Mouse (Mus musculus) small intestine, adult 2 months (tissue): Measurements from ENCODE around the gene Wdr13. TPM values are rescaled to one million over a fixed set of nuclear protein-coding genes. Genes with fewer than 3 reads are reported as not detected.
A peak's percentile ranks its signal among the peaks of the same experiment; 100 is the strongest.

ENCODE experiments used
- H3K27ac ChIP-seq: fragments of 200-500 bp; 2 replicates; pipeline ENCODE4 v1.5.1; 2012; ENCODE audit warnings: low read depth, low read length, control low read depth, inconsistent platforms; ENCODE audit not compliant: insufficient read depth
- H3K27me3 ChIP-seq: fragments of 200-500 bp; 2 replicates; pipeline ENCODE4 v1.6.1; 2012; ENCODE audit warnings: mild to moderate bottlenecking, moderate library complexity, low read length, inconsistent platforms; ENCODE audit not compliant: control insufficient read depth, insufficient read depth
- H3K36me3 ChIP-seq: fragments of 200-500 bp; 2 replicates; pipeline ENCODE4 v1.6.1; 2012; ENCODE audit warnings: mild to moderate bottlenecking, low read length, control low read depth, inconsistent platforms; ENCODE audit not compliant: control insufficient read depth, insufficient read depth
- H3K4me1 ChIP-seq: fragments of 200-500 bp; 2 replicates; pipeline ENCODE4 v1.6.1; 2012; ENCODE audit warnings: low read length, inconsistent platforms, mixed read lengths; ENCODE audit not compliant: control insufficient read depth, insufficient read depth, insufficient read length
- H3K4me3 ChIP-seq: fragments of 200-500 bp; 2 replicates; pipeline ENCODE4 v1.5.1; 2012; ENCODE audit warnings: low read depth, mild to moderate bottlenecking, control low read depth, inconsistent platforms, low read length, moderate library complexity
- CTCF ChIP-seq: fragments of 200-500 bp; IDR thresholded peaks from 2 replicates; pipeline ENCODE4 v1.5.1; 2012; ENCODE audit warnings: low read depth, mild to moderate bottlenecking, control low read depth, inconsistent platforms, low read length, moderate library complexity, mixed read lengths; ENCODE audit not compliant: insufficient replicate concordance, insufficient read length; ENCODE audit errors: extremely low read depth
- POLR2A ChIP-seq: fragments of 200-500 bp; IDR thresholded peaks from 2 replicates; pipeline ENCODE4 v1.6.1; 2012; ENCODE audit warnings: low read depth, mild to moderate bottlenecking, control low read depth, inconsistent platforms, low read length, moderate library complexity
- WGBS: fragments of 180-500 bp; shearing (Covaris S2); methylation state at CpG from one replicate; pipeline ENCODE4 v1.1.7; 2018; 5-methylcytosine and 5-hydroxymethylcytosine counted together
- polyA plus RNA-seq: library from polyadenylated mRNA; depleted of rRNA; stranded (reverse); fragments of >200 nt; gene quantifications from 2 replicates; pipeline ENCODE4 v1.2.3, GENCODE M21; 2012; rRNA removed

Wdr13 gene
- polyA plus RNA-seq, 1 experiment: 93.0 TPM

DNA sequence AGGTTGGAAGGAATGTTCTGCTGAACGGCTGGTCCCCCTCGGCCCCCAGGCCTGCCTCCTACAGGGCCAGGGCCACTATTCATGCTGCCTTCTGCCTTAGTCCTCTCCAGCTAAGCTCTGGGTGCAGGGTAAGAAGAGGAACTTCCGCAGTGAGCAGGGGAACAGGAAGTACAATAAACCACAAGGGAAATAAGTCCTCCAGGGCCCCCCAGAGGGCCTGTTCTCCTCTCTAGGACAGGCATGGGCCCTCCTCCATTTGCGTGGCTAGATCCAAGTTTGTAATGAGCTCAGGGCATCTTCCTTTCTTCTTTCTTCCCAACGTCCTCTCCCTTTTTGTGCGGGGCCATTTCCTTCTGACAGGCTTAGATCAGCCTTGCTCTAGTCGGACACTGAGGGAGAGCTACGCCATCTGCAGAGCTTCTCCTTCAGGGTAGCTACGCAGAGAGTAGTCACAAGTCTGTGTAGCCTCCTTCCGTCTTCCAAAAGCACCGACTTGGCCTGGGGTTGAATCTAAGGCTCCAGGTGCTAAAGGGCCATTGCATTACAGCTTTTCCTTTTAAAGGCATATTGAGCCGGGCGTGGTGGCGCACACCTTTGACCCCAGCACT lies 42.2 kb downstream of the Wdr13 start, which contains the start of gene Was:
Gene Was, minus strand, starts transcription at position 153 of the 608 bp plus-strand sequence.
- Histone ChIP-seq H3K27ac (peak within 1 kb of the TSS; percentile 65; the same call in 1 of the 2 replicates), H3K36me3 (no peaks in the 10 kb centered on the region), H3K27me3 (no peaks in the 10 kb centered on the region), H3K4me1 (no peaks in the 10 kb centered on the region), H3K4me3 (peak within 1 kb of the TSS; percentile 64)
- TF ChIP-seq CTCF: no peak
- no peak for TF ChIP-seq POLR2A
- WGBS: 81% methylated on average over 14 of the region's 14 CpGs

- 77% methylated on average over 3 of the region's 3 CpGs for WGBS
- no peak for TF ChIP-seq CTCF
- no peak for TF ChIP-seq POLR2A
- Histone ChIP-seq H3K27ac (no peak overlapping the region), H3K27me3 (no peaks in the 10 kb centered on the region), H3K4me3 (peak overlapping the region; percentile 64), H3K4me1 (no peaks in the 10 kb centered on the region), H3K36me3 (no peaks in the 10 kb centered on the region)
Observed at GRCm38 (mm10) chrX:8089746-8090145, 42.9 kb downstream of the Wdr13 start.

DNA sequence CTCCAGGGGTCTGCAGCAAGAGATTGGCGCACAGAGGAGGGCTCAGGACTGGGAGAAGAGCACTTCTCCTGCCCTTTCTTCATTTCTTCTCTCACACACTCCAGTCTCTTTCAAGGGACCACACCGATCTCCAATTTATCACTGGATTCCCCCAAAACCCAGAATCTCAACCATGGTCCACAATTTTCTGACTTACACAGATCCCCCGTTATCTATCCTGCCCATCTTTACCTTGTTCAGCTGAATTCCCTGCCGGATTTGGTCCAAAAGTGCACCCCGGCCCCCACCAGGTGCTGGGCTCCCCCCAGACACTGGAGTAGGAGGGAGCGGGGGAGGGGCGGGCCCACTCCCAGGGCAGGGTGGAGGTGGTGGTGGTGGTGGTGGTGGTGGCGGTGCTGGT lies 47.1 kb downstream of the Wdr13 start:
- WGBS: 87% methylated on average over 7 of the region's 8 CpGs
- Histone ChIP-seq H3K27me3 (no peaks in the 10 kb centered on the region), H3K4me1 (no peaks in the 10 kb centered on the region), H3K36me3 (no peaks in the 10 kb centered on the region), H3K4me3 (no peak overlapping the region), H3K27ac (no peak overlapping the region)
- no peak for TF ChIP-seq POLR2A
- no peak for TF ChIP-seq CTCF

GRCm38 (mm10) chrX:8084771-8085259 lies 47.9 kb downstream of the Wdr13 start:
- 89% methylated on average over 6 of the region's 6 CpGs for WGBS
- Histone ChIP-seq H3K36me3 (no peaks in the 10 kb centered on the region), H3K27ac (no peak overlapping the region), H3K27me3 (no peaks in the 10 kb centered on the region), H3K4me3 (no peak overlapping the region), H3K4me1 (no peaks in the 10 kb centered on the region)
- TF ChIP-seq CTCF (no peak), POLR2A (no peak)

DNA sequence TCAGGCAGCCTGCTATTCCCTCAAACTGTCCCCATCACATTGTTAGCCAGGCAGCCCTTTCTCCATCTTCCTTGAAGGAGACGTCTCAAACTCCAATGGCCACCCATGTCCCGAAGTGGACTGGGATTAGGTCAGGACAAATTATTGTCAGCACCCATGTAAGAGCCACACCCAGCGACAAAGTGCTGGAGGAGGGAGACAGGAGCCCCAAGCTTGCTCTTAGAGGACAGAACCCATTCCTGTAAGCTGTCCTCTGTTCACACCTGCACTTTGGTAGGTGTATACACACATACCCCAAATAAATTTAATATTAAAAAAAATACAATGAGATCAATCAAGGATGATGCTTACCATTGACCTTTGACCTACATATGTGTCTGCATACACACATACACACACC lies 57.6 kb downstream of the Wdr13 start:
- TF ChIP-seq CTCF (no peak), POLR2A (no peak)
- 0 out of 2 replicates have a peak, but pooled peaks cover 2% of the 10 kb centered on the region for H3K36me3 ChIP-seq
- H3K27ac ChIP-seq: peak overlapping the region; percentile 27; the same call in 1 of the 2 replicates
- peaks cover 2% of the 10 kb centered on the region; the same call in 1 of the 2 replicates for H3K4me1 ChIP-seq
- no peaks in the 10 kb centered on the region for H3K27me3 ChIP-seq
- H3K4me3 ChIP-seq: peak overlapping the region; percentile 50
- 20% methylated on average over 3 of the region's 3 CpGs for WGBS

- H3K4me3 ChIP-seq: peak within 1 kb of the TSS; percentile 87
- 17% methylated on average over 46 of the region's 46 CpGs for WGBS
Observed at GRCm38 (mm10) chrX:8074430-8075014, 58.2 kb downstream of the Wdr13 start, which contains the start of gene Suv39h1. Gene Suv39h1 (minus strand): TSS chrX:8074760.

GRCm38 (mm10) chrX:8073881-8074429 lies 58.7 kb downstream of the Wdr13 start:
- Histone ChIP-seq H3K36me3 (peaks cover 4% of the 10 kb centered on the region; the same call in 1 of the 2 replicates), H3K27me3 (no peaks in the 10 kb centered on the region), H3K4me3 (peak overlapping the region; percentile 87), H3K4me1 (peaks cover 2% of the 10 kb centered on the region; the same call in 1 of the 2 replicates), H3K27ac (no peak overlapping the region; the same call in none of the 2 replicates)
- 15% methylated on average over 61 of the region's 64 CpGs for WGBS
- TF ChIP-seq POLR2A (no peak), CTCF (no peak)

More at GRCm38 (mm10) chrX:8074430-8075014, 58.2 kb downstream of the Wdr13 start, which contains the start of gene Suv39h1:
- Histone ChIP-seq H3K27me3 (no peaks in the 10 kb centered on the region), H3K27ac (peak within 1 kb of the TSS; percentile 27), H3K36me3 (peaks cover 2% of the 10 kb centered on the region; the same call in 1 of the 2 replicates), H3K4me1 (peaks cover 2% of the 10 kb centered on the region; the same call in 1 of the 2 replicates)
- TF ChIP-seq POLR2A: no peak
- no peak for TF ChIP-seq CTCF

Other genes starting within 250 kb of the Wdr13 start
- gene Slc35a2, start 248.9 kb downstream of the Wdr13 start, polyA plus RNA-seq: 53.4 and 99.6 TPM in 2 replicates
- gene Pqbp1, start 233.6 kb downstream of the Wdr13 start, polyA plus RNA-seq: 15.0 and 31.7 TPM in 2 replicates
- 20.8 and 31.8 TPM in 2 replicates for gene Timm17b, start 233.5 kb downstream of the Wdr13 start, polyA plus RNA-seq
- gene Gm10491, start 225.1 kb downstream of the Wdr13 start, polyA plus RNA-seq: not detected in 2 replicates
- gene Gm10490, start 223.3 kb downstream of the Wdr13 start, polyA plus RNA-seq: not detected in 2 replicates
- 10.8 and 21.1 TPM in 2 replicates for gene Pcsk1n, start 213.1 kb downstream of the Wdr13 start, polyA plus RNA-seq
- gene Eras, start 204.3 kb downstream of the Wdr13 start, polyA plus RNA-seq: not detected in 2 replicates
- gene Hdac6, start 185.0 kb downstream of the Wdr13 start, polyA plus RNA-seq: 5.8 and 11.0 TPM in 2 replicates
- gene Gata1, start 154.8 kb downstream of the Wdr13 start, polyA plus RNA-seq: 0.25 and 0.47 TPM in 2 replicates
- 10.0 and 20.4 TPM in 2 replicates for gene Glod5, start 114.4 kb downstream of the Wdr13 start, polyA plus RNA-seq
- gene Suv39h1, start 58.1 kb downstream of the Wdr13 start, polyA plus RNA-seq: 4.5 and 9.2 TPM in 2 replicates
- gene Was, start 42.4 kb downstream of the Wdr13 start, polyA plus RNA-seq: 2.9 and 6.0 TPM in 2 replicates
- gene Rbm3, start 13.0 kb upstream of the Wdr13 start, polyA plus RNA-seq: 22.2 and 31.7 TPM in 2 replicates
- gene Tbc1d25, start 43.3 kb upstream of the Wdr13 start, polyA plus RNA-seq: 7.6 and 8.4 TPM in 2 replicates
- gene Ebp, start 60.6 kb upstream of the Wdr13 start, polyA plus RNA-seq: 47.7 and 88.0 TPM in 2 replicates
- gene Porcn, start 73.6 kb upstream of the Wdr13 start, polyA plus RNA-seq: 6.8 and 10.8 TPM in 2 replicates
- gene Ftsj1, start 119.5 kb upstream of the Wdr13 start, polyA plus RNA-seq: 11.4 and 16.1 TPM in 2 replicates
- gene Slc38a5, start 138.2 kb upstream of the Wdr13 start, polyA plus RNA-seq: 0.24 and 19.1 TPM in 2 replicates
- not detected in 2 replicates for gene Ssxb10, start 194.5 kb upstream of the Wdr13 start, polyA plus RNA-seq
- not detected in 2 replicates for gene Ssxb9, start 234.1 kb upstream of the Wdr13 start, polyA plus RNA-seq